Mouse (Mus musculus) mature B cell (primary cell): Measurements from ENCODE around the gene Ndufaf8.

ENCODE experiments used
- in situ Hi-C: fragments of 300-500 bp; cut with MboI; formaldehyde crosslinking; loops from 2 replicates; pipeline ENCODE4 v1.14.3; 2019

Ndufaf8 gene

DNA sequence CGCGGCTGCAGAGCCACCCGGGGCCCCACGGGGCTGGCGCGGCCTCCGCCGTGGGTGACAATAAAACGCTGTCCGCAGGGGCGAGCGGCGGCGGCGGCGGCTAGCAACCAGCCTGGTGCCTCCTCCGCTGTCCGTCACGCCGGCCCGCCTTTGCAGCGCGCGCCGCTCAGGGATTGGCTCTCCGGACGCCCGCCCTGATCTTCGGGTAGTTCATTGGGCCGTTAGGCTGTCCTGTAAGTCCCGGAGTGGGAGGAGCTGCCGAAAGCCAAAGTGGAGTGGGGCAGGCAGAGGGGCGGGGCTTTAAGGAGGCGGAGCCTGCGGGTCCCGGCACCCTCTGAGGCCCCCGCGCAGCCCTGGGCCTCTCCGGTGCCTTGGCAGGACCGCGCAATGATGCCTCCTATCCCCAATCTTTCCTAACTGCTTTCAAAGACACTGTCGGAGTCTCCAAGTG is 12.0 kb upstream of the Ndufaf8 start, which contains the start of gene Cep131:
Cep131 (minus strand) TSS at position 126 of the 451 bp plus-strand sequence.
- in situ Hi-C loops, result no loop called here

DNA sequence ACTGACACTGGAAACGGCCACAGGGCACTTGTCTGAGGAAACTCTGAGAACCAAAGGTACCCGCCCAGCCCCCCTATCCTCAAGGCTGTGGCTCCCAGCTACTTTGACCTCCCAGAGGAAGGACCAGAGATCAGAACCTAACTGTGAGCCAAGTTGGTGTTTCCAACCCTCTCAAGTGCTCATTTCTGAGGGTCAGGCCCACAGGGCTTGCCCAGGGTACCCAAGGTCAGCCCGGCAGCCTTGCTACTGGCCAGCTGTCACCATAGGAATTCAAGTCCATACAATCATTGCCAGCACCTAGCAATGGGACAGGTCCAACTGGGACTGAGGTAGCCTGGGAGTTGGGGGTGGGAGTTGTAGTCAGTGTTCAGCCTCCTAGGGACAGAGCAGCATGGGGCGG is 8.1 kb upstream of the Ndufaf8 start:
- in situ Hi-C loops, result no loop called here

- in situ Hi-C loops, result no loop called here
Measured at GRCm38 (mm10) chr11:120092817-120093591, 5.7 kb upstream of the Ndufaf8 start.

DNA sequence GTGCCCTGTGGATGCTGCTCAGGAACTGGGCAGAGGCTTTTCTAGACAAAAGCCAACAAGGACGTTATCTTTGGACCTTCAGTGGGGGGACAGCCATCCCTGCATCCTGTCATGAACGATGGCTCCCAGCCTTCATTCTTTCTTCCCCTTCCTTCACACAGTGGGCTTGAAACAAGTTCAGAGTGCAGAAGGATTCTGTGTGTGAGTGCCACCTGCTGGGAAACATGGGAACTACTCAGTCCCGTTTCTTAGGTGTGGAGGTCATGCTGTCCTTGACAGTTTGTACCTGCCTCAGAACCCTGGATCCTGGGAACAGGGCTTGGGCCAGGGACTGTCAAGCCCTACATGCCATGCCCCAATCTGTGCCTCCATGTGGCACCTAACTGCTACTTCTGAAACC is 2.3 kb downstream of the Ndufaf8 start:
- in situ Hi-C loops, result no loop called here

DNA sequence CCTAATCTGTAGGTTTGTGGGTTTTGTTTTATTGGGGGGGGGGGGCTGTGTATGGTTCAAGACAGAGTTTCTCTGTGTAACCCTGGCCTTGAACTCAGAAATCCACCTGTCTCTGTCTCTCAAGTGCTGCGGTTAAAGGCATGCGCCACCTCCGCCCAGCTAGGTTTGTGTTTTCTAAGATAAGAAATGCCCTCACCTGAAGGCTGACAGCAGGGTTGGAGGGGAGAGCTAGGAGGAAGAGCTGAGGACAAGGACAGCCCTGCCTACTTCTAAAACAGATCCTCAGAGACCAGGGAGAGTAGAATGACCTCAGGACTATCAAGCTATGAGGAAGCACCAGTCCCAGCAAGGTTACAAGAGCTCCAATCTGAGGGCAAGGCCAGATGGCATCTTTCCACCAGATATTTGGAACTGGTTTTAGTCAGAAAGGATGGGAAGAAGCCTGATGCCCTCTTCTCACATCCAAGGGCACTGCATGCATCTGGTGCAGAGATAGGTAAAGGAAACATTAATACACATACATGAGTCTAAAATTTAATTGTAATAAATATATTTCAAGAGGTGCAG is 4.8 kb downstream of the Ndufaf8 start:
- in situ Hi-C loops, result no loop called here

- in situ Hi-C loops, result no loop called here
Measured at GRCm38 (mm10) chr11:120107026-120107425, 8.3 kb downstream of the Ndufaf8 start.

DNA sequence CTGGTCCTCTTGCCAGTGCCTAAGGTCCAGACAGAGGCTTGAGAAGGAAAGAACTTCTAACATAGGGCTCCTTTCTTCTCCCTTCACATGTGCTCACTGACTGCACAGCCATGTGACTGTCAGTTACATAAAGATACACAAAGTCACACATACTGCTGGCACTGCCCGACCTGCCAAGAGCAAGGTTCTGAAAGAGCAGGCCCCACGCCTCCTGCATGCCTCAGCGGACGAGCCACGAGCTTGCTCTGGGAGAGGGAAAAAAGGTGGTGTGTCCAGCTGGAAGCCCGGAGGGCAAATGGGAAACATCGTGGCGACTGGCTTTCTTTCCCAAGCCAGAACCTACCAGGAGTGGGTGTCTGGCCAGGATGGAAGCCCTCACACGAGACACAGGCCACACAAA is 9.1 kb downstream of the Ndufaf8 start:
- in situ Hi-C loops, result no loop called here

GRCm38 (mm10) chr11:120109558-120110210 is 11.0 kb downstream of the Ndufaf8 start:
- in situ Hi-C loops, result no loop called here

DNA sequence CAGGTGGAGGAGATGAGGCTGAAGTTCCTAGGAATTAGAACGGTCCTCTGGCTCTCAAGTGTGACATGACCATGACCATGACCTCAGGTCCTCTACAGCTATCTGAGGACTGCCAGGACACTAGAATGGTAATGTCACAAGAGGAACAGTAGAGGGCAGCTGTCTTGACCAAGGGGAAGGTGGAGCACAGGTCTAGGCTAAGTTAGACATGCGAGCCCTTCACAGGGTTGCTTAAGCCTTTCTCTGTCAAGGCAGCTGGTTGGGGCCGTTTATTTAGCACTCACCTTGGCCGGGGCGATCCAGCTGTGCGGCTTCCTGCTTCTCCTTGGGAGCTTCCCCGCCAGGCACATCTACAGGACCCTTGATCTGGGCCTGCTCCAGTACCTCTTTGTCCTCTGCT is 11.8 kb downstream of the Ndufaf8 start:
- in situ Hi-C loops, result no loop called here

DNA sequence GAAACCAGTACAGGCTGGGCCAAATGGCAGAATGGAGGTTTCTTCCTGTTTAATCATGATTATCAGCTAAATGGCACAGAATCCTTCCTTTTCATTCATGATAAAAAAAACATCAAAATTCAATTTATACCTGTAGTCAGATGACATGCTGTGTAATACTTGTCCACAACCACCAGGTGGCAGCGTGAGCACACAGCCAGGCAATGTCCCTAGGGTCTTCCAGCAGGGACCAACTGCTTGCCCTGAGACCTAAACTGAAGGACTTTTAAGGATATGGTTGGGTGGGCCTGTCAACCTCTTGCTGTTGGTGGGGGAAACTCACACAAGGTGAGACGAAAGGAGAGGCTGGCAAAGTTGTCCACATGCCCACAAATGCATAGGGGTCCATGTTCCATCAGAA is 12.3 kb downstream of the Ndufaf8 start:
- in situ Hi-C loops, result no loop called here

GRCm38 (mm10) chr11:120112136-120112535 is 13.4 kb downstream of the Ndufaf8 start:
- in situ Hi-C loops, result no loop called here

DNA sequence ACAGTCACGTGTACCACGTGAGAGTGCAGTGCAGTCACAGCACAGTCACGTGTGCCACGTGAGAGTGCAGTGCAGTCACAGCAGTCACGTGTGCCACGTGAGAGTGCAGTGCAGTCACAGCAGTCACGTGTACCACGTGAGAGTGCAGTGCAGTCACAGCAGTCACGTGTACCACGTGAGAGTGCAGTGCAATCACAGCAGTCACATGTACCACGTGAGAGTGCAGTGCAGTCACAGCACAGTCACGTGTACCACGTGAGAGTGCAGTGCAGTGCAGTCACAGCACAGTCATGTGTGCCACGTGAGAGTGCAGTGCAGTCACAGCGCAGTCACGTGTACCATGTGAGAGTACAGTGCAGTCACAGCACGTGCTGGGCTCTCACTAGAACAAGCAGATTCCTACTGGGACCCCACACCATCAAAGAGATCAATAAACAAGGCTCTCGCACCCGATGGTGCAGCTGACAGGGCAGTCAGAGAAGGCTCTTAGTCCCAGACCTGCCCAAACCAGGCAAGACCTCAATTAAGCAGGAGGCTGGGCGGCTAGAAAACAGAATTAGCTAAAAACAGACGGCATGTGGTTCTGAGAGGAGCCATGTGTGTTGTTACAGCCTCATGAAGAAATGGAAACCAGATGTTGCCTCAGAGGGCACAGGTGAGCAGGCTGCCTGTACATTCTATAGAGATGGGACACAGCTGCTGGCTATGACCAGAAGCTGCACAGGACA is 15.9 kb downstream of the Ndufaf8 start:
- in situ Hi-C loops, result no loop called here

- in situ Hi-C loops, result no loop called here
Measured at GRCm38 (mm10) chr11:120117626-120118025, 18.9 kb downstream of the Ndufaf8 start.

DNA sequence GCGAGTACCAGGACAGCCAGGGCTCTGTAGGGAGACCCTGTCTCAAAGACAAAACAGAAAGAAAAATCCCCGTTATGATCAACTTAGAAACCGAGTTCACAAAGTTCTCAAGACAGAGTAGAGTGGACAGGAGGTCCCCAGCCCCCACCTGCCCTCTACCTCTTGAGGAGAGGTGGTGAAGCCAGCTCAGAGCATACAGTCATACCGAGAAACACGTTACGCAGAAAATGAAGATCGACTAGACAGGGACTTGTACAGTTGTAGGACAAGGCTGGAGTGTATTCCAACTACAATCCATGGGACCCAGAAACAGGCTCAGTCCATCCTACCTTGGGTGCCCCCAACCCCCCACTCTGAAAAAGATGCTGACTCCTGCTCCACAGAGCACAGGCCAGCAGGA is 20.4 kb downstream of the Ndufaf8 start:
- in situ Hi-C loops, result no loop called here

GRCm38 (mm10) chr11:120119936-120120541 is 21.3 kb downstream of the Ndufaf8 start:
- in situ Hi-C loops, result no loop called here

DNA sequence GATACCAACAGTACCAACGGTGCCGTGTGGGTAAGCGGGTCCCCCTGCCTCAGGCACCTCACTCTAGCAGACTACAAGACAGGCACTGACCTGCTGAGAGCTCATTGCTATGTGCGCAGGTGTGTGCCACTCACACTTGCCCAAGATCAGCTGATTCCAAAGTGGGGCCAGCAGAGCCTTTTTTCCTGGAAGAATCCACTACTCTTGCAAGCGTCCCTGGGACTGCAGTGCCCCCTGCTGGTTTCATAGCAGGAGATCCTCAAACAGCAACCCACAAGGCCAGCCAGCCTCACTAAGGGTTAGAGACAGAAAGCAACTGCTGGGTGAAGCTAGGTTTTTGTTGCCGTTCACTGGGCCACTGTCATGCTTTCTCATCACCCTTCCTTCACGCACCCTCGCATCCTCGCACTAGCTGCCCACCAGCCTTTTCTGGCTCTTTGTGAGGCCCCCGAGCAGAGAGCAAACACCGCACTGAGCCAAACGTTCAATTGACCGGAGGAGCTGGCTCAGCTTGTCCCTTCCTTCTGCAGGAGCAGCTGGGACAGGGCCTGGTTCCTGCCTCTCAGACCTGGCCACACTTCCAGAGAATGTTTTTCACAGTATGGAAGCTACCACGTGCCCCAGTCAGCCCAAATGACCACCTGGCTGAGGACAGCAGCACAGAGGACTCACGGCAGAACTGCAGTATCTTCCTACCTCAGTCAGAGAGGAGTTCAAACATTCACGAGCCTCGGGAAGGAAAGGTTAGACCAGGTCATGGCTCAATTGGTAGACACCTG is 22.1 kb downstream of the Ndufaf8 start:
- in situ Hi-C loops, result no loop called here

DNA sequence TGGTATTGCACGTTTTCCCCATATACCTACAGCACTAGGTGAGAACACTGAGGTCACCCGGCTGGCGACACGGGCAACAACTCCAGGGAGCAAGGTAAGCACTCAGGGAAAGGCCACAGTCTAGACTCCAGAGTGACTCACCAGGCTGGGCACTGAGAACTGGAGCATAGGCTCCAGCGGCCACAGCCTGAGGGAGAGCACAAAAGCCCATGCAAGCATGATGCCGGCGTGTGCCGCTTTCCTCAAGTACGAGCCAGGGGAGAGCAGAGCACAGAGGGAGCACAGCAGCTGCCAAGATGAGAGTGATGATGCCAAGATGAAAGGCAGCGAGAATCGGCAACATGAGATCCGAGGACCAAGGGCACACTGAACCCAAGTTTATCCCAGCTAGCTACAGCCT is 23.4 kb downstream of the Ndufaf8 start:
- in situ Hi-C loops, result no loop called here

GRCm38 (mm10) chr11:120126845-120127244 is 28.1 kb downstream of the Ndufaf8 start:
- in situ Hi-C loops, result no loop called here

DNA sequence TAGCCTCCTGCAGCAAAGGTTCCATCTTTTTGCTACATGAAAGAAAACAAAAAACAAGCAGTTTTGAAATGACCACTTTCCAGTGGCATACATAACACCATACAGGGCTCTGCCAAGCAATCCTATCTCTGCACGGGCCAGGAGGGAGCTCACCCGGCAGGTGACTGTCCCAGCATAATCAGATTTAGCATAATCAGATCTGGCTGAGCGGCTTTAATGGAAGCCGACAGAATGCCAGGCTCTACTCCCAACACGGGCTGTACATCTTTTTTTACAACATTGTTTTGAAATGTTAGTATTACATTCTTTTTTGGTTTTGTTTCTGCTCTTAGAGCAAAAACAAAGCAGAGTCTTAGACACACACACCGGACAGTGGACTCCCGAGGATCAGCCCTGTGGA is 30.6 kb downstream of the Ndufaf8 start:
- in situ Hi-C loops, result no loop called here

GRCm38 (mm10) chr11:120134148-120134547 is 35.4 kb downstream of the Ndufaf8 start:
- in situ Hi-C loops, result no loop called here

- in situ Hi-C loops, result no loop called here
Measured at GRCm38 (mm10) chr11:120134847-120135530, 36.3 kb downstream of the Ndufaf8 start.
